Mouse (Mus musculus) limb, embryonic 14.5 days (tissue): ENCODE data around the gene Hand2. TPM values are rescaled to one million over a fixed set of nuclear protein-coding genes. Genes with fewer than 3 reads are reported as not detected.
A peak's percentile ranks its signal among the peaks of the same experiment; 100 is the strongest.

Experiments
- ATAC-seq: fragments of 200-750 bp; cut with Nextera tagmentation; 2 replicates; pipeline ENCODE4 v1.8.0; 2017; ENCODE audit warnings: low read depth, moderate number of reproducible peaks, moderate TSS enrichment; ENCODE audit not compliant: low FRiP score
- DNase-seq: peaks from one replicate; pipeline ENCODE4 v3.0.0-alpha.2; 2015; ENCODE audit warnings: low spot score
- H3K27ac ChIP-seq: fragments of 300-500 bp; sonication (generic); replicated peaks from 2 replicates; pipeline ENCODE4 v1.5.1; 2014; ENCODE audit warnings: low read depth, mild to moderate bottlenecking, low read length, moderate library complexity, mixed read lengths
- H3K27me3 ChIP-seq: fragments of 300-500 bp; sonication (generic); 2 replicates; pipeline ENCODE4 v1.6.1; 2014; ENCODE audit warnings: low read length, mixed read lengths; ENCODE audit not compliant: control insufficient read depth, insufficient read depth
- H3K36me3 ChIP-seq: fragments of 300-500 bp; sonication (generic); 2 replicates; pipeline ENCODE4 v1.6.1; 2014; ENCODE audit warnings: mild to moderate bottlenecking, low read length, moderate library complexity, mixed read lengths; ENCODE audit not compliant: control insufficient read depth, insufficient read depth
- H3K4me1 ChIP-seq: fragments of 300-500 bp; sonication (generic); 2 replicates; pipeline ENCODE4 v1.6.1; 2014; ENCODE audit warnings: antibody characterized with exemption, low read length, mixed read lengths; ENCODE audit not compliant: control insufficient read depth, insufficient read depth
- H3K4me2 ChIP-seq: fragments of 300-500 bp; sonication (generic); replicated peaks from 2 replicates; pipeline ENCODE4 v1.6.1; 2014; ENCODE audit warnings: low read depth, mild to moderate bottlenecking, low read length, moderate library complexity; ENCODE audit not compliant: severe bottlenecking
- H3K4me3 ChIP-seq: fragments of 300-500 bp; sonication (generic); replicated peaks from 2 replicates; pipeline ENCODE4 v1.5.1; 2014; ENCODE audit warnings: low read length
- H3K9ac ChIP-seq: fragments of 300-500 bp; sonication (generic); 2 replicates; pipeline ENCODE4 v1.6.1; 2014; ENCODE audit warnings: mild to moderate bottlenecking, low read depth, low read length, moderate library complexity; ENCODE audit not compliant: severe bottlenecking
- H3K9me3 ChIP-seq: fragments of 300-500 bp; sonication (generic); 2 replicates; pipeline ENCODE4 v1.6.1; 2016; ENCODE audit warnings: low read length; ENCODE audit not compliant: control insufficient read depth
- POLR2A ChIP-seq: fragments of 200-500 bp; IDR thresholded peaks from 2 replicates; pipeline ENCODE4 v1.8.0; 2012; ENCODE audit warnings: inconsistent platforms, mild to moderate bottlenecking, moderate library complexity, borderline replicate concordance; ENCODE audit not compliant: insufficient read depth, insufficient read length; ENCODE audit errors: extremely low read depth
- WGBS: fragments of 180-500 bp; shearing (Covaris S2); extraction: QIAGEN DNeasy Blood & Tissue Kit; methylation state at CpG from one replicate; pipeline ENCODE4 v1.1.7; 2014; 5-methylcytosine and 5-hydroxymethylcytosine counted together
- polyA plus RNA-seq, 2 experiments: library from polyadenylated mRNA; depleted of rRNA in 1 of 2; stranded (reverse) in 1 of 2; unstranded in 1 of 2; fragments of >200 nt; fragmentation: Nextera tagmentation in 1 of 2; extraction: Ambion mirVana in 1 of 2; gene quantifications; 2 replicates each; pipeline versions ENCODE4 v1.2.1 to v1.2.3; 2012 to 2014

Hand2 gene
- polyA plus RNA-seq (2012; rRNA removed), result 33.4 and 36.2 TPM in 2 replicates
- 9.8 and 13.5 TPM in 2 replicates for polyA plus RNA-seq (2014; fragmentation: Nextera tagmentation; extraction: Ambion mirVana)

- Histone ChIP-seq H3K4me2 (peak within 1 kb of the TSS; percentile 72), H3K27ac (peak within 1 kb of the TSS; percentile 93), H3K9ac (peak within 1 kb of the TSS; percentile 98), H3K27me3 (peaks cover 7% of the 10 kb centered on the region; the same call in 1 of the 2 replicates), H3K9me3 (no peaks in the 10 kb centered on the region), H3K4me3 (peak within 1 kb of the TSS; percentile 81), H3K36me3 (peaks cover 5% of the 10 kb centered on the region; the same call in 1 of the 2 replicates), H3K4me1 (peaks cover 9% of the 10 kb centered on the region; the same call in 1 of the 2 replicates)
- ATAC-seq, result peak; percentile 71
- TF ChIP-seq POLR2A, result no peak; the same call in 1 of the 2 replicates
- DNase-seq, result peak; percentile 83
- under 1% methylated on average over 54 of the region's 83 CpGs for WGBS
Observed at GRCm38 (mm10) chr8:57320851-57321743, at the start of gene Hand2. Hand2 (plus strand) TSS chr8:57320983.

GRCm38 (mm10) chr8:57273055-57273454 lies 47.7 kb upstream of the Hand2 start:
- Histone ChIP-seq H3K36me3 (no peaks in the 10 kb centered on the region), H3K4me2 (no peak overlapping the region), H3K9ac (no peak overlapping the region), H3K27ac (no peak overlapping the region), H3K27me3 (no peaks in the 10 kb centered on the region), H3K4me3 (no peak overlapping the region), H3K9me3 (no peaks in the 10 kb centered on the region), H3K4me1 (no peaks in the 10 kb centered on the region)
- no peak for TF ChIP-seq POLR2A
- DNase-seq (no peak), ATAC-seq (no peak)
- WGBS, result 70% methylated on average over 3 of the region's 3 CpGs

- H3K4me2 ChIP-seq, result no peak overlapping the region
- DNase-seq (no peak), ATAC-seq (no peak)
- H3K4me1 ChIP-seq, result no peaks in the 10 kb centered on the region
- H3K4me3 ChIP-seq, result no peak overlapping the region
- H3K27me3 ChIP-seq, result no peaks in the 10 kb centered on the region
- 50% methylated on average over 4 of the region's 4 CpGs for WGBS
- no peaks in the 10 kb centered on the region for H3K36me3 ChIP-seq
- no peak overlapping the region for H3K9ac ChIP-seq
- TF ChIP-seq POLR2A, result no peak
- no peaks in the 10 kb centered on the region for H3K9me3 ChIP-seq
- H3K27ac ChIP-seq, result no peak overlapping the region
Observed at GRCm38 (mm10) chr8:57293441-57293840, 27.3 kb upstream of the Hand2 start.

GRCm38 (mm10) chr8:57303513-57303912 lies 17.3 kb upstream of the Hand2 start:
- no peak for ATAC-seq
- H3K9me3 ChIP-seq, result no peaks in the 10 kb centered on the region
- no peaks in the 10 kb centered on the region for H3K4me1 ChIP-seq
- no peak overlapping the region for H3K27ac ChIP-seq
- H3K27me3 ChIP-seq, result peaks cover 3% of the 10 kb centered on the region; the same call in 1 of the 2 replicates
- 50% methylated on average over 1 of the region's 1 CpGs for WGBS
- no peak for TF ChIP-seq POLR2A
- H3K36me3 ChIP-seq, result no peaks in the 10 kb centered on the region
- DNase-seq, result no peak
- no peak overlapping the region for H3K4me2 ChIP-seq
- no peak overlapping the region for H3K9ac ChIP-seq
- H3K4me3 ChIP-seq, result no peak overlapping the region

- DNase-seq, result no peak
- H3K27ac ChIP-seq, result no peak overlapping the region
- WGBS, result 61% methylated on average over 11 of the region's 11 CpGs
- H3K36me3 ChIP-seq, result no peaks in the 10 kb centered on the region
- H3K27me3 ChIP-seq, result no peaks in the 10 kb centered on the region
- no peak overlapping the region for H3K4me2 ChIP-seq
- H3K9me3 ChIP-seq, result no peaks in the 10 kb centered on the region
- TF ChIP-seq POLR2A, result no peak
- ATAC-seq, result no peak
- no peak overlapping the region for H3K4me3 ChIP-seq
- no peaks in the 10 kb centered on the region for H3K4me1 ChIP-seq
- H3K9ac ChIP-seq, result no peak overlapping the region
Observed at GRCm38 (mm10) chr8:57304944-57305343, 15.8 kb upstream of the Hand2 start.
